Mouse (Mus musculus) forebrain, postnatal 0 days (tissue): ENCODE data around the gene Pcbd2. TPM values are rescaled to one million over a fixed set of nuclear protein-coding genes. Genes with fewer than 3 reads are reported as not detected.

Source experiments
- ATAC-seq: fragments of 200-750 bp; cut with Nextera tagmentation; 2 replicates; pipeline ENCODE4 v1.8.0; 2017; ENCODE audit warnings: mild to moderate bottlenecking, moderate library complexity
- DNase-seq: peaks from one replicate; pipeline ENCODE4 v3.0.0-alpha.2; 2015
- H3K27ac ChIP-seq: fragments of 300-500 bp; sonication (generic); 2 replicates; pipeline ENCODE4 v1.5.1; 2014; ENCODE audit warnings: low read depth, mild to moderate bottlenecking, antibody characterized with exemption, low read length, moderate library complexity, mixed read lengths
- H3K27me3 ChIP-seq: fragments of 300-500 bp; sonication (generic); 2 replicates; pipeline ENCODE4 v1.6.1; 2014; ENCODE audit warnings: mild to moderate bottlenecking, low read length, mixed read lengths; ENCODE audit not compliant: insufficient read depth
- H3K36me3 ChIP-seq: fragments of 300-500 bp; sonication (generic); 2 replicates; pipeline ENCODE4 v1.6.1; 2014; ENCODE audit warnings: mild to moderate bottlenecking, moderate library complexity; ENCODE audit not compliant: insufficient read depth
- H3K4me1 ChIP-seq: fragments of 300-500 bp; sonication (generic); 2 replicates; pipeline ENCODE4 v1.6.1; 2014; ENCODE audit warnings: antibody characterized with exemption; ENCODE audit not compliant: insufficient read depth
- H3K4me2 ChIP-seq: fragments of 300-500 bp; sonication (generic); 2 replicates; pipeline ENCODE4 v1.6.1; 2014; ENCODE audit warnings: low read depth, mild to moderate bottlenecking, moderate library complexity
- H3K4me3 ChIP-seq: fragments of 300-500 bp; sonication (generic); 2 replicates; pipeline ENCODE4 v1.5.1; 2014; ENCODE audit warnings: low read depth, low read length, mixed read lengths
- H3K9ac ChIP-seq: fragments of 300-500 bp; sonication (generic); 2 replicates; pipeline ENCODE4 v1.6.1; 2014; ENCODE audit warnings: mild to moderate bottlenecking
- H3K9me3 ChIP-seq: fragments of 300-500 bp; sonication (generic); 2 replicates; pipeline ENCODE4 v1.6.1; 2016; ENCODE audit warnings: low read length
- CTCF ChIP-seq: sonication (generic); IDR thresholded peaks from 2 replicates; pipeline ENCODE4 v1.5.1; 2016; ENCODE audit warnings: antibody characterized with exemption, control low read depth, low read depth
- WGBS: fragments of 180-500 bp; shearing (Covaris S2); extraction: QIAGEN DNeasy Blood & Tissue Kit; methylation state at CpG from one replicate; pipeline ENCODE4 v1.1.7; 2014; 5-methylcytosine and 5-hydroxymethylcytosine counted together
- polyA plus RNA-seq: library from polyadenylated mRNA; unstranded; fragments of >200 nt; fragmentation: Nextera tagmentation; extraction: Ambion mirVana; gene quantifications from 2 replicates; pipeline ENCODE4 v1.2.1, GENCODE M21; 2015
- total RNA-seq: library from RNA; depleted of rRNA; stranded (reverse); fragments of >200 nt; gene quantifications from 2 replicates; pipeline ENCODE4 v1.2.3, GENCODE M21; 2014; rRNA removed

Pcbd2 gene
- total RNA-seq (9.6 and 11.1 TPM in 2 replicates), polyA plus RNA-seq (28.7 and 29.2 TPM in 2 replicates)

DNA sequence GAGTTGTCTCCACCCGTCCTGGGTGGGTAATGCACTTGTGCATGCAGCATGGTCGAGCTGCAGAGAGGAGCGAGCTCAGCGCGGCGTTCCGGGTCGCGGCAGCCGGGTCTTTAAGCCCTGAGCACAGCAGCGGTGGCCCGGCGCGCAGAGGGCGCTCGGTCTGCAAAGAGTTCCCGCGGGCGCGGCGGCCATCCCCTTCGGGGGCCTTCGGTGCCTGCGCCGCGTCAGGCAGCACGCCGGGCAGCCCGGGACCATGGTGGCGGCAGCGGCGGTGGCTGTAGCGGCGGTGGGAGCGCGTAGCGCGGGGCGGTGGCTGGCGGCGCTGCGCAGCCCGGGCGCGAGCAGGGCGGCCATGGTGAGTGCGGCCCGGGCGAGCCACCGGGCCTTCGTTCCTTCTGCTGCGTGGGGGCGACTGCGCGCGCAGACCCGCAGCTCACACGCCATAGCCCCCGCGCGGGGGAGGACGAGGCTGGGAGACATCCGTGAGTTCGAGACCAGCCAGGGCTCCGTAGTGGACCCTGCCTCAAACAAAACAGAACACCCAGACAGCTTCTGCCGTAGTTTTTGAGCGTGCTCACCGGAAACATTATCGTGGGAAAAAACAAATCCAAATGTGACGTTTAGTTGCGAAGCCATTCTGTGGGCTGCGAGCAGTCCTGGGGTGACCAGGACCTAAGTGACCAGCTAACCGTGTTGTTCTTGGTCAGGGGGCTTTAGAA is at the start of gene Pcbd2:
Pcbd2 (plus strand) TSS at position 249 of the 719 bp plus-strand sequence.
- H3K27me3 ChIP-seq: no peaks in the 10 kb centered on the region
- peak within 1 kb of the TSS; percentile 81 for H3K4me2 ChIP-seq
- peak; percentile 28; the same call in 1 of the 2 replicates for TF ChIP-seq CTCF
- peak; percentile 86 for DNase-seq
- H3K4me1 ChIP-seq: no peaks in the 10 kb centered on the region
- H3K27ac ChIP-seq: peak within 1 kb of the TSS; percentile 94
- peak within 1 kb of the TSS; percentile 75 for H3K9ac ChIP-seq
- no peaks in the 10 kb centered on the region for H3K9me3 ChIP-seq
- 1% methylated on average over 65 of the region's 73 CpGs for WGBS
- peaks cover 24% of the 10 kb centered on the region; the same call in 1 of the 2 replicates for H3K36me3 ChIP-seq
- peak; percentile 91 for ATAC-seq
- H3K4me3 ChIP-seq: peak within 1 kb of the TSS; percentile 58

DNA sequence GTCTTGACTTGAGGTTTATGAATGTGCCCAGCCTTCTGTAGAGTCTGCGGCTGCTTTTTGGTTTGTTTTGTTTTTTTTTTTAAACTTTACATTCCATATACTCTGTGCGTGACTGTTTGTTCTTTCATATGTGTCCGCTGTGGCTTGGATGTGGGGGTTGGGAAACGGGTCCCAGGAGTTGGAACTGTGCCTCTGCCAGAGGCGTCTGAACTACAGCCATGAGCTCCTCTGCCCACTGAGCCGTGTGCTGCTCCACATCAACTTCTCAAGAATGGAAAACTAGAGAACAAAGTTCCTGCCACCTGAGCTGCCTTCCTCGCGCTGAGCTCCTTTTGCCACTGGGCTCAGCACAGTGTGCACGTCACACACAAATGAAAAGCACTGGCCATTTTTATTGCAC is 45.0 kb upstream of the Pcbd2 start:
- no peak for DNase-seq
- 80% methylated on average over 9 of the region's 9 CpGs for WGBS
- TF ChIP-seq CTCF: no peak

DNA sequence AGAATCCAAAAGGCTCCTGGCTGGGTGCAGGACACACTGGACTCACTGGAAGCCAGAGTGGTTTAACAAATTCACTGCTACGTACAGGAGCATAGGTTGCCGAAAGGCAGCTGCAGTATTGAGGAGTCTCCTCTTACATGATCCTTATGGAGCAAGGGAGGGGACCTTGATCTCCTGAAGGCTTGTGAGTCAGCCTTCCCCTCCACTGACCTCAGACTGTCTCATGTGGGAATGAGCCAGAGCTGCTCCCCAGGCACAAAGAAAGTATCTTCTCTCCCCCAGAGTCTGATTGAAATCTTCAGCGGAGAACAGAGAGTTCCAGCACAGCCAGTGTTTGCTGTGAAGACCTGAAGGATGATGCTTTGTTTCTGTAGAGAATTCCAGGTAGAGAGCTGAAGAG is 43.6 kb upstream of the Pcbd2 start:
- Histone ChIP-seq H3K4me1 (no peaks in the 10 kb centered on the region), H3K27ac (no peak overlapping the region), H3K9ac (no peak overlapping the region), H3K9me3 (no peaks in the 10 kb centered on the region), H3K36me3 (peaks cover 20% of the 10 kb centered on the region), H3K27me3 (no peaks in the 10 kb centered on the region), H3K4me3 (no peak overlapping the region), H3K4me2 (no peak overlapping the region)
- DNase-seq (no peak), ATAC-seq (no peak)
- WGBS: 94% methylated on average over 3 of the region's 3 CpGs
- TF ChIP-seq CTCF: no peak

More for the DNA sequence above, 45.0 kb upstream of the Pcbd2 start:
- no peak for ATAC-seq
- Histone ChIP-seq H3K4me1 (no peaks in the 10 kb centered on the region), H3K4me2 (no peak overlapping the region), H3K27me3 (no peaks in the 10 kb centered on the region), H3K27ac (no peak overlapping the region), H3K9me3 (no peaks in the 10 kb centered on the region), H3K4me3 (no peak overlapping the region), H3K9ac (no peak overlapping the region), H3K36me3 (peaks cover 34% of the 10 kb centered on the region)

DNA sequence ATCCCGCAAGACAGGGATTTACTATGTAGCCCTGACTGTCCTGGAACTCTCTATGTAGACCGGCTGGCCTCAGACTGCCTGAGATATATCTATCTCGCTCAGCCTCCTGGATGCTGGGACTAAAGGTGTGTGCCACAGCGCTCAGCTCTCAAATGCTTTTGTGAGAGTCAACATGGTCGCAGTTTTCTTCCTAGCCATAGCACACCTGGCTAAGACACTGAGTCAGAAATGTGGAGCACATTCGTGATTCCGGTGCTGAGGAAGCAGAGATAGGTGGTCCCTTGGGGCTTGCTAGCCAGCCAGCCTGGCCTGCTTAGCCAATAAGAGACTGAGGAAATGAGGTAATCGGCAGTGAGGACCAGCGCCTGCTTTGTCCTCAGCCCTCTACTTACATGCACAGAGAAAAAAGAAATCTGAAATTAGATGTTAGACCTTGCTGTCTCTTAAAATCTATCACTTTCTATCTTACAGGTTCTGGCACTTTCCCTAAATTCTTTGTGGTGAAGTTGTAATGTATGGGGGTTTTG is 41.0 kb upstream of the Pcbd2 start:
- Histone ChIP-seq H3K4me3 (no peak overlapping the region), H3K4me2 (no peak overlapping the region), H3K36me3 (no peaks in the 10 kb centered on the region), H3K9me3 (no peaks in the 10 kb centered on the region), H3K9ac (no peak overlapping the region), H3K27me3 (no peaks in the 10 kb centered on the region), H3K27ac (no peak overlapping the region), H3K4me1 (no peaks in the 10 kb centered on the region)
- ATAC-seq: 0 out of 2 replicates have a peak, but pooled peaks have one; percentile 34
- DNase-seq: no peak
- 79% methylated on average over 9 of the region's 9 CpGs for WGBS
- no peak for TF ChIP-seq CTCF

DNA sequence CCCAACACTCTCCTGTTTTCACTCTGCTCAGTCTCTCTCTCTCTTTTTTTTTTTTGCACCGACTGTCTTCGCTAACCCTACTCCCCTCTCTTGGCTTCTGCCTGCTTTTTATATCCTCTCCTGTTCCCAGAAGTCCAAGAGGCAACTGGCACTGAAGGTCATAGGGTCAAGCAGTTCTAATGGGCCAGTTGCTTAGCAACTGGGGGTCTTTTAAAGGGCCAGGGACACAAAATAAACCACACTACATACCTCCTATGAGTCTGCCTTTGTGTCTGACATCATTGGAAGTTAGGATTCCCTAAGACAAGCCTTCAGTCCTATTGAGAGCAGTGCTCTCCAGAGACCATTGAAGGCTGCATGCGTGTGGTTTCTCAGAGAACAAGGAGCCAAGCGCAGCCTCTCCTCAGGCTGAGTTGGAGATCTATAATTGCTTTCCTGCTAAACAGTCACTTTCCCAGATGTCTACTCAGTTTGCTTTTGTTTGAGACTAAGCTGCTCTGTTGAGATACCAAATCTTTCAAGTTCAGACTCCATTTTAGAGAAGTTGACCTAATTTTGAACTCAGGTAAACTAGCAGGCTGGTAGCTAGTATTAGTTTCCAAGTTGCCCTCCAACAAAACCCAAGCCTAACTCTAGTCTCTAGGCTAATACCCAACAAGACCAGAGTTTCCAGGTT is 39.1 kb upstream of the Pcbd2 start:
- Histone ChIP-seq H3K27ac (no peak overlapping the region), H3K4me2 (no peak overlapping the region), H3K27me3 (no peaks in the 10 kb centered on the region), H3K4me1 (no peaks in the 10 kb centered on the region), H3K9ac (no peak overlapping the region), H3K9me3 (no peaks in the 10 kb centered on the region), H3K36me3 (no peaks in the 10 kb centered on the region), H3K4me3 (no peak overlapping the region)
- TF ChIP-seq CTCF: no peak
- DNase-seq: no peak
- 24% methylated on average over 4 of the region's 4 CpGs for WGBS
- no peak for ATAC-seq

DNA sequence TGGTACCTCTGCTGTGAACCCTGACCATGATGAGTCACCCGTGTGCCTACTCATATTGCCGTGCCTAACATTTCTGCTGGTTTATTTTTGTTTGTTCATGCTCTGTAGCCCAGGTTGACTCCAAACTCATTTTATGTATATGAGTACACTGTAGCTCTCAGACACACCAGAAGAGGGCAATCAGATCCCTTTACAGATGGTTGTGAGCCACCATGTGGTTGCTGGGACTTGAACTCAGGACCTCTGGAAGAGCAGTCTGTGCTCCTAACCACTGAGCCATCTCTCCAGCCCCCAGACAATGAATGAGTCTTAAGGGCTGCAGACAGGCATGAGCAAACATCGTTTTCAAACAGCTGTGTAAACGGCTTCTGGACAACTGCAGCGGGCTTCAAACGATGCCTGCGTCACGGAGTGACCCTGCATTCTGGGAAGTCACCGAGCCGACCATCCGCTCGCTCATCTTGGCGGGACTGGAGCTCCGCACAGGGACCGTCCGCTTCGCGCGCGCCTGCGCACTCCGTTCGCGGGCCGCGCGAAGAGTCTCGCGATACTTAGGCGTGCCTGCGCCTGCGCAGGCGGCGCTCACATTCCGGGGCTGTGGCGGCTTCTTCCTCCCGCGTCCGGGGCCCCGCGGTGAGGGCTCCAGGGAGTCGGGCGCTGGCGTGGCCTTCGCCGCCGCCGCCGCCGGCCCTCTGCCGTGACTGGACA is 34.5 kb upstream of the Pcbd2 start, which contains the start of gene B230219D22Rik:
B230219D22Rik (plus strand) TSS at position 590 of the 708 bp plus-strand sequence.
- WGBS: 3% methylated on average over 48 of the region's 51 CpGs
- ATAC-seq: peak; percentile 99
- peak; percentile 98 for DNase-seq

More for the DNA sequence above, 34.5 kb upstream of the Pcbd2 start, which contains the start of gene B230219D22Rik:
- Histone ChIP-seq H3K4me1 (peaks cover 16% of the 10 kb centered on the region), H3K9ac (peak within 1 kb of the TSS; percentile 99), H3K9me3 (no peaks in the 10 kb centered on the region), H3K4me2 (peak within 1 kb of the TSS; percentile 62), H3K27ac (peak within 1 kb of the TSS; percentile 97), H3K27me3 (no peaks in the 10 kb centered on the region), H3K36me3 (no peaks in the 10 kb centered on the region), H3K4me3 (peak within 1 kb of the TSS; percentile 97)
- TF ChIP-seq CTCF: peak; percentile 49
